Mouse (Mus musculus): ENCODE measurements around the gene Eipr1. TPM values are rescaled to one million over a fixed set of nuclear protein-coding genes. Genes with fewer than 3 reads are reported as not detected.

The Eipr1 gene
- 75.2 and 76.8 TPM in 2 replicates for polyA plus RNA-seq (2015; fragmentation: Nextera tagmentation; extraction: Ambion mirVana)

- Histone ChIP-seq H3K27me3 (no peaks in the 10 kb centered on the region), H3K36me3 (peaks cover 6% of the 10 kb centered on the region; the same call in 1 of the 2 replicates), H3K4me1 (peaks cover 31% of the 10 kb centered on the region), H3K9me3 (no peaks in the 10 kb centered on the region), H3K4me2 (replicated peaks) (peak within 1 kb of the TSS; percentile 81), H3K4me3 (peak within 1 kb of the TSS; percentile 85), H3K27ac (replicated peaks) (peak within 1 kb of the TSS; percentile 52), H3K9ac (replicated peaks) (peak within 1 kb of the TSS; percentile 56)
- 4% methylated on average over 36 of the region's 36 CpGs for WGBS
- ATAC-seq (replicated peaks) = peak; percentile 85
Observed at GRCm38 (mm10) chr12:28751508-28752263, at the start of gene Eipr1. Eipr1 (plus strand) TSS chr12:28751803.

DNA sequence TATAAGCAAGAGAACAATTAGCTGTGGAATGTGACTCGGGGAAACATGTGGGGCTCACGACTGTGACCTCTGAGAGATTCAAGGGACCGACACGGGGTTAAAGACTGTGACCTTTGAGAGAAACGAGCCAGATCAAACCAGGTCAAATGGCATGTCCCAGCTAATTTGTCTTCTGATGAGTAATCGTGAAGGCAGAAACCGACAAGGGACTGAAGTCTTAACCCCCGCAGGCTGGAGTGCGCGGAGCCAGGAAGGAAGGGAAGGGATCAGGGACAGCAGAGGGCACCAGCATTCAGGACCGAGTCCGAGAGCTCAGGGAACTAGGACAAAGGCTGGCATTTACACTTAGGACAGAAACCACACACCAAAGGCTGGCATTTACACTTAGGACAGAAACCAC is 47.2 kb upstream of the Eipr1 start:
- 15% methylated on average over 12 of the region's 12 CpGs for WGBS
- Histone ChIP-seq H3K27ac (replicated peaks) (no peak overlapping the region), H3K4me2 (replicated peaks) (no peak overlapping the region), H3K27me3 (no peaks in the 10 kb centered on the region), H3K9me3 (no peaks in the 10 kb centered on the region), H3K9ac (replicated peaks) (no peak overlapping the region), H3K36me3 (no peaks in the 10 kb centered on the region), H3K4me3 (no peak overlapping the region), H3K4me1 (peaks cover 26% of the 10 kb centered on the region)
- ATAC-seq (replicated peaks) = no peak

DNA sequence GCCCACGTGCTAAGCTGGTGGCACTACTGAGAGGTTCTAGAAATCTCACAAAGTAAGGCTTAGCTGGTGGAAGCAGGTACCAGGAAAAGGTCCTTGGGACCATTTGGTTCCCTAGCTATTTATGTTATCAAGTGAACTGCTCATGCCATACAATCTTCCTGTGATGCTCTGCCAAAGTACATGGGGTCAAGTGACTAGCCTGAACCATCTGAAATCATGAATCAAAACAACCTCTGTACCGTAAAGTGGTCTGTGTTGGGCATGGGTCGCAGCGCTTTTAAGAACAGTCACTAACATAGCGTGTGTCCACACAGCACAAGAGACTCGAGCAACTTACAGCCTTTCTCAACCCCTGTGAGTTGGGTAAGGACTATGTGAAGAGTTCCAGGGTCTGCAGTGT is 46.4 kb upstream of the Eipr1 start:
- Histone ChIP-seq H3K27ac (replicated peaks) (no peak overlapping the region), H3K27me3 (no peaks in the 10 kb centered on the region), H3K9me3 (no peaks in the 10 kb centered on the region), H3K4me3 (no peak overlapping the region), H3K4me2 (replicated peaks) (no peak overlapping the region), H3K36me3 (no peaks in the 10 kb centered on the region), H3K4me1 (peaks cover 21% of the 10 kb centered on the region), H3K9ac (replicated peaks) (no peak overlapping the region)
- WGBS = 88% methylated on average over 6 of the region's 6 CpGs
- ATAC-seq (replicated peaks) = no peak

- H3K9ac ChIP-seq (replicated peaks) = no peak overlapping the region
- H3K4me3 ChIP-seq = no peak overlapping the region
- H3K27me3 ChIP-seq = no peaks in the 10 kb centered on the region
- 91% methylated on average over 4 of the region's 4 CpGs for WGBS
- no peak overlapping the region for H3K4me2 ChIP-seq (replicated peaks)
- peaks cover 3% of the 10 kb centered on the region; the same call in 1 of the 2 replicates for H3K36me3 ChIP-seq
- no peak overlapping the region for H3K27ac ChIP-seq (replicated peaks)
- no peak for ATAC-seq (replicated peaks)
- no peaks in the 10 kb centered on the region for H3K9me3 ChIP-seq
- peaks cover 3% of the 10 kb centered on the region; the same call in 1 of the 2 replicates for H3K4me1 ChIP-seq
Observed at GRCm38 (mm10) chr12:28708154-28708553, 43.4 kb upstream of the Eipr1 start.

- no peak overlapping the region for H3K4me3 ChIP-seq
- peaks cover 5% of the 10 kb centered on the region; the same call in 1 of the 2 replicates for H3K36me3 ChIP-seq
- 68% methylated on average over 22 of the region's 22 CpGs for WGBS
- H3K9ac ChIP-seq (replicated peaks) = no peak overlapping the region
- H3K9me3 ChIP-seq = no peaks in the 10 kb centered on the region
- H3K4me1 ChIP-seq = no peaks in the 10 kb centered on the region
- H3K27ac ChIP-seq (replicated peaks) = no peak overlapping the region
- H3K4me2 ChIP-seq (replicated peaks) = no peak overlapping the region
- H3K27me3 ChIP-seq = no peaks in the 10 kb centered on the region
- ATAC-seq (replicated peaks) = no peak
Observed at GRCm38 (mm10) chr12:28710566-28711185, 40.9 kb upstream of the Eipr1 start.

DNA sequence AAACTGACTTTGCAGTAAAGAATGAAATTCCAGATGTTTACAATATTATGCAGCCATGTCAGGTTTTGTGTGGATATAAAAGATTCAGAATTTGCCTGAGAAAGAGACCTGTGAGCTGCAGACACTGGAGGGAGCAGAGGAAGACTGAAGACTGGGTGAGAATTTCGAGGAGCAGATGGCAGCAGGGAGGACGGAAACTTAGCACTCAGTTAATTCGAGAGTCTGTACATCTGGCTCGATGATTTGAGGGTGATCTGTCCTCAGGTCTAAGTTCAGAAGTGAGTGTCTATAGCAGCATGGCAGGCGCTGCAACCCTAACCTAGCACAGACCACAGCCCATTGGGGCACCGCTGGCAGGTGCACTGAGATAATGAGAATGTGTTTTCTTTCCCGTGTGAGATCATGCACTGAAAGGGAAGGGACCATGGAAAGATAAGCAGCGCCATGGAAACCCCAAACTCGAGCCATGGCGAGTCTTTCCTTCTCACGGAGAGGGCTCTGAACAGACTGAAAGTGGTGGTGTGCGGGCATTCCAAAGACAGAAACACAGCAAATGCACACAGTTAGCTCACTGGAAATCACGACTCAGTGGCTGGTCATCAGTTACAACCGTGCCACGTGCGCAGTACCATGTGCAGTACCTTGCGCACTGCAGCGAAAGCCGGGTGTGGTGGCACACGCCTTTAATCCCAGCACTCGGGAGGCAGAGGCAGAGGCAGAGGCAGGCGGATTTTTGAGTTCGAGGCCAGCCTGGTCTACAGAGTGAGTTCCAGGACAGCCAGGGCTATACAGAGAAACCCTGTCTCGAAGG is 36.6 kb upstream of the Eipr1 start:
- WGBS = 85% methylated on average over 24 of the region's 24 CpGs
- Histone ChIP-seq H3K27ac (replicated peaks) (no peak overlapping the region), H3K4me1 (no peaks in the 10 kb centered on the region), H3K4me2 (replicated peaks) (no peak overlapping the region), H3K9me3 (no peaks in the 10 kb centered on the region), H3K36me3 (peaks cover 13% of the 10 kb centered on the region), H3K27me3 (no peaks in the 10 kb centered on the region), H3K9ac (replicated peaks) (no peak overlapping the region), H3K4me3 (no peak overlapping the region)
- no peak for ATAC-seq (replicated peaks)

- Histone ChIP-seq H3K27me3 (no peaks in the 10 kb centered on the region), H3K36me3 (peaks cover 28% of the 10 kb centered on the region), H3K9me3 (no peaks in the 10 kb centered on the region), H3K4me2 (replicated peaks) (no peak overlapping the region), H3K4me1 (no peaks in the 10 kb centered on the region), H3K4me3 (no peak overlapping the region), H3K9ac (replicated peaks) (no peak overlapping the region), H3K27ac (replicated peaks) (no peak overlapping the region)
- no peak for ATAC-seq (replicated peaks)
- WGBS = 59% methylated on average over 2 of the region's 2 CpGs
Observed at GRCm38 (mm10) chr12:28717066-28717465, 34.5 kb upstream of the Eipr1 start.

DNA sequence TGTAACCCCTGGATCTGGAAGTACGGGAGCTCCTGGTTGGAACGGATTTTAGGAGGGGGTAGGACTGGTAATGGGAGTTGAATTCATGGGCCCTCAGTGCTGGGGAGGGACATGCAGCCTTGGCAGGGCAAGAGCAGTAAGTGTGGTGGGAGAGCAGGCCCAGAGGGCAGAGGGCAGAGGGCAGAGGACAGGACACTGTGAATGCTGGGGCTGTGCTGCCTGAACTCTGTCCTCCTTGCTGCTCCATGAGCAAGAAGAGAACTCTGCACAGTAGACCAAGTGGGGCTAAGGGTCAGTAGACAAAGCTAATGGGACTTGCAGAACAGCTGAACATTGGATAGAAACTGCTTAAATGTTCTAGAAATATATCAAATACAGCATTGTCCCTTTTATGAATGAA is 33.5 kb upstream of the Eipr1 start:
- H3K4me2 ChIP-seq (replicated peaks) = no peak overlapping the region
- H3K9ac ChIP-seq (replicated peaks) = no peak overlapping the region
- no peak overlapping the region for H3K27ac ChIP-seq (replicated peaks)
- no peaks in the 10 kb centered on the region for H3K9me3 ChIP-seq
- no peak overlapping the region for H3K4me3 ChIP-seq
- no peaks in the 10 kb centered on the region for H3K4me1 ChIP-seq
- no peak for ATAC-seq (replicated peaks)
- no peaks in the 10 kb centered on the region for H3K27me3 ChIP-seq
- 90% methylated on average over 2 of the region's 2 CpGs for WGBS
- H3K36me3 ChIP-seq = peaks cover 32% of the 10 kb centered on the region

- Histone ChIP-seq H3K4me2 (replicated peaks) (no peak overlapping the region), H3K27ac (replicated peaks) (no peak overlapping the region), H3K4me1 (no peaks in the 10 kb centered on the region), H3K27me3 (no peaks in the 10 kb centered on the region), H3K9ac (replicated peaks) (no peak overlapping the region), H3K4me3 (no peak overlapping the region), H3K36me3 (peaks cover 35% of the 10 kb centered on the region), H3K9me3 (no peaks in the 10 kb centered on the region)
- 75% methylated on average over 3 of the region's 3 CpGs for WGBS
- no peak for ATAC-seq (replicated peaks)
Observed at GRCm38 (mm10) chr12:28724366-28724765, 27.2 kb upstream of the Eipr1 start.

GRCm38 (mm10) chr12:28726204-28726603 is 25.4 kb upstream of the Eipr1 start:
- Histone ChIP-seq H3K4me1 (no peaks in the 10 kb centered on the region), H3K4me2 (replicated peaks) (no peak overlapping the region), H3K4me3 (no peak overlapping the region), H3K27me3 (no peaks in the 10 kb centered on the region), H3K9me3 (no peaks in the 10 kb centered on the region), H3K36me3 (peaks cover 23% of the 10 kb centered on the region), H3K27ac (replicated peaks) (no peak overlapping the region), H3K9ac (replicated peaks) (no peak overlapping the region)
- ATAC-seq (replicated peaks) = no peak
- 94% methylated on average over 4 of the region's 4 CpGs for WGBS

- H3K9me3 ChIP-seq = no peaks in the 10 kb centered on the region
- H3K27me3 ChIP-seq = no peaks in the 10 kb centered on the region
- ATAC-seq (replicated peaks) = no peak
- peaks cover 20% of the 10 kb centered on the region for H3K36me3 ChIP-seq
- no peak overlapping the region for H3K9ac ChIP-seq (replicated peaks)
- no peak overlapping the region for H3K4me3 ChIP-seq
- no peak overlapping the region for H3K27ac ChIP-seq (replicated peaks)
- WGBS = 94% methylated on average over 5 of the region's 5 CpGs
- no peak overlapping the region for H3K4me2 ChIP-seq (replicated peaks)
- no peaks in the 10 kb centered on the region for H3K4me1 ChIP-seq
Observed at GRCm38 (mm10) chr12:28727061-28727460, 24.5 kb upstream of the Eipr1 start.

DNA sequence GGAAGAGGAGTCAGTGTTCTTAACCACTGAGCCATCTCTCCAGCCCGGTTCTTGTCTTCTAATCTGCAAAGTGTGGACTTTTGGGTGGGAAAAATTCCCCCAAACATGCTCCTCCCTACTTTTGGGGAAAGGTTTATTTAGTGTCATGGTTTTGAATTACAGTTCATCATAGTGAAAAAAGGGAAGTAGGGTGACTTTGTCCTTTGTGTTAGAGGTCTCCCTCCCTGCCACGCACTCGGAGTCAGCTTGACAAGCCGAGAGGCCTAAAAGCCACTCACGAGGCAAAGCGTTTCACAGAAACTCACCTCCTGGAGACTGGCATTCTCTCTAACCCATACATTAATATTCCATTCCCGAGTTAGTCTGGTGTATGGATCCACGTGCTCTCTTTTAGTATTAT is 19.0 kb upstream of the Eipr1 start:
- H3K4me2 ChIP-seq (replicated peaks) = no peak overlapping the region
- ATAC-seq (replicated peaks) = no peak
- no peak overlapping the region for H3K4me3 ChIP-seq
- no peaks in the 10 kb centered on the region for H3K4me1 ChIP-seq
- no peaks in the 10 kb centered on the region for H3K27me3 ChIP-seq
- no peaks in the 10 kb centered on the region for H3K9me3 ChIP-seq
- no peak overlapping the region for H3K9ac ChIP-seq (replicated peaks)
- H3K27ac ChIP-seq (replicated peaks) = no peak overlapping the region
- peaks cover 48% of the 10 kb centered on the region for H3K36me3 ChIP-seq
- 96% methylated on average over 8 of the region's 8 CpGs for WGBS
